ENCODE assay signal across 10 mouse cellular contexts in the genomic region with DNA sequence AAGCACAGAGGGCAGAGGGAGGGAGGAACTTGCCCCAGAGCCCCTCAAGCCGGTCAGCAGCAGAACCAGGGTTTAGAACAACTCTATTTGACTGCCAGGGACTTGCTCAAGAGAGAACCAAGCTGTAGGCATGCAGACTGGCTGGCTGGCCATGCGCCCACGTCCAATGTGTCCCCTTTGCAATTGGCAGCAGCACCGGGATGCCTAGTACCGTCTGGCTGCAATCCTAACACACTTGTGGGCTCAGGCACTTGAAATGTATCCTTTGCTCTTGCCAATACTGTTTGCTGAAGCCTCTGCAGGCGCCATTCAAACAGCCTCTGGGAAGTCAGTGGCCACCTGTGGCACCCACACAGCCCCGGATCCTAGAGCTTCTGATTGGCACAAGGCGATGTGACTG. TPM values are rescaled to one million over a fixed set of nuclear protein-coding genes. Genes with fewer than 3 reads are reported as not detected.
DNase-seq lines count a peak whose midpoint lies in the region; ATAC-seq and TF ChIP-seq lines count a peak whose summit lies in the region.
"Had no signal": no experiment of that assay in that cellular context is flagged by ENCODE, and none has a peak within 500 bp of the region (broad histone marks: within the 10 kb centered on the region; RNA-seq: fewer than 3 reads in every experiment).

No protein-coding gene starts in this region.

- H3K79me2 ChIP-seq in liver, adult 2 months (ENCODE audit: control insufficient read depth, insufficient read depth, low read length) = no peaks in the 10 kb centered on the region

- no peak overlapping the region for H3K4me2 ChIP-seq in liver, embryonic 11.5 days
- H3K4me2 ChIP-seq in hindbrain, embryonic 11.5 days (replicated peaks; ENCODE audit: low read depth, low read length) = no peak overlapping the region
- no peak overlapping the region for H3K4me2 ChIP-seq in kidney, embryonic 16.5 days (replicated peaks; ENCODE audit: low read depth, low read length)
- H3K4me2 ChIP-seq: embryonic facial prominence, embryonic 13.5 days; liver, embryonic 13.5 days had no signal

- peak; percentile 3 for DNase-seq in liver, adult 2 months (ENCODE audit: extremely low read depth, low read depth, low spot score)
- DNase-seq in liver, embryonic 11.5 days (ENCODE audit: low spot score) = no peak
- peak; percentile 38 to 39 for DNase-seq in gastrocnemius, adult 8-10 months (ENCODE audit: low spot score in 2 of 2)
- peak; percentile 58 to 68 for DNase-seq in layer of hippocampus, postnatal 25 days (ENCODE audit: extremely low spot score in 1 of 2, low spot score in 1 of 2)
- peak; percentile 85 for DNase-seq in right cerebral cortex, adult 18-20 months
- DNase-seq in hindbrain, embryonic 11.5 days (ENCODE audit: low spot score) = no peak
- DNase-seq: liver, embryonic 13.5 days had no signal

- H3K9me3 ChIP-seq in liver, embryonic 11.5 days (ENCODE audit: control insufficient read depth, low read length) = no peaks in the 10 kb centered on the region
- no peaks in the 10 kb centered on the region for H3K9me3 ChIP-seq in hindbrain, embryonic 11.5 days (ENCODE audit: control insufficient read depth, low read length)
- no peaks in the 10 kb centered on the region for H3K9me3 ChIP-seq in kidney, embryonic 16.5 days (ENCODE audit: low read length)
- H3K9me3 ChIP-seq: embryonic facial prominence, embryonic 13.5 days; liver, embryonic 13.5 days had no signal

- no peaks in the 10 kb centered on the region for H3K36me3 ChIP-seq in liver, adult 2 months (ENCODE audit: control insufficient read depth, insufficient read depth, low read length)
- no peaks in the 10 kb centered on the region for H3K36me3 ChIP-seq in liver, embryonic 11.5 days (ENCODE audit: control insufficient read depth, insufficient read depth, low read length)
- H3K36me3 ChIP-seq in hindbrain, embryonic 11.5 days (ENCODE audit: control insufficient read depth, insufficient read depth, low read length) = no peaks in the 10 kb centered on the region
- no peaks in the 10 kb centered on the region for H3K36me3 ChIP-seq in kidney, embryonic 16.5 days (ENCODE audit: insufficient read depth, low read length)
- H3K36me3 ChIP-seq: embryonic facial prominence, embryonic 13.5 days; liver, embryonic 13.5 days had no signal

- no peak overlapping the region for H3K27ac ChIP-seq in liver, adult 2 months (replicated peaks; ENCODE audit: insufficient read depth, low read depth, low read length)
- H3K27ac ChIP-seq in liver, embryonic 11.5 days (ENCODE audit: low read depth, low read length) = no peak overlapping the region
- H3K27ac ChIP-seq in hindbrain, embryonic 11.5 days (ENCODE audit: low read depth, low read length) = no peak overlapping the region
- no peak overlapping the region for H3K27ac ChIP-seq in kidney, embryonic 16.5 days (ENCODE audit: low read length)
- H3K27ac ChIP-seq: embryonic facial prominence, embryonic 13.5 days; liver, embryonic 13.5 days had no signal

- H3K4me3 ChIP-seq in liver, adult 2 months (ENCODE audit: insufficient read depth, low read depth, low read length) = no peak overlapping the region
- H3K4me3 ChIP-seq in liver, embryonic 11.5 days (ENCODE audit: low read depth, low read length) = no peak overlapping the region
- no peak overlapping the region for H3K4me3 ChIP-seq in hindbrain, embryonic 11.5 days (ENCODE audit: low read depth, low read length)
- H3K4me3 ChIP-seq in kidney, embryonic 16.5 days (ENCODE audit: low read length) = no peak overlapping the region
- H3K4me3 ChIP-seq: embryonic facial prominence, embryonic 13.5 days; liver, embryonic 13.5 days had no signal

- H3K27me3 ChIP-seq in liver, adult 2 months (ENCODE audit: control insufficient read depth, insufficient read depth, low read length) = no peaks in the 10 kb centered on the region
- H3K27me3 ChIP-seq in liver, embryonic 11.5 days (replicated peaks; ENCODE audit: control insufficient read depth, insufficient read depth, low read length) = peaks cover 15% of the 10 kb centered on the region
- H3K27me3 ChIP-seq in hindbrain, embryonic 11.5 days (ENCODE audit: control insufficient read depth, insufficient read depth, low read length) = no peaks in the 10 kb centered on the region
- no peaks in the 10 kb centered on the region for H3K27me3 ChIP-seq in kidney, embryonic 16.5 days (ENCODE audit: insufficient read depth, low read length)

- WGBS in liver, adult 2 months = 41% methylated on average over 8 of the region's 8 CpGs
- WGBS in liver, embryonic 11.5 days = 68% methylated on average over 8 of the region's 8 CpGs
- WGBS in hindbrain, embryonic 11.5 days = 70% methylated on average over 8 of the region's 8 CpGs
- 58% methylated on average over 8 of the region's 8 CpGs for WGBS in kidney, embryonic 16.5 days

- TF ChIP-seq CTCF in liver, adult 2 months (IDR thresholded peaks at IDR 0.05; ENCODE audit: low read depth, low read length) = no peak

- ATAC-seq in liver, embryonic 11.5 days (replicated peaks; ENCODE audit: low FRiP score) = no peak
- ATAC-seq in granulocyte monocyte progenitor cell, adult 5-6 weeks (replicated peaks; ENCODE audit: poor library complexity, severe bottlenecking) = no peak
- ATAC-seq in hindbrain, embryonic 11.5 days (ENCODE audit: low FRiP score) = no peak
- no peak for ATAC-seq in kidney, embryonic 16.5 days (ENCODE audit: low FRiP score, low TSS enrichment)

- no peaks in the 10 kb centered on the region for H3K4me1 ChIP-seq in liver, adult 2 months (ENCODE audit: control insufficient read depth, insufficient read depth, low read length)
- peaks cover 3% of the 10 kb centered on the region; the same call in 1 of the 2 replicates for H3K4me1 ChIP-seq in liver, embryonic 11.5 days (replicated peaks; ENCODE audit: control insufficient read depth, insufficient read depth, low read length)
- no peaks in the 10 kb centered on the region for H3K4me1 ChIP-seq in hindbrain, embryonic 11.5 days (replicated peaks; ENCODE audit: control insufficient read depth, insufficient read depth, low read length)
- peaks cover 23% of the 10 kb centered on the region for H3K4me1 ChIP-seq in kidney, embryonic 16.5 days (ENCODE audit: insufficient read depth, low read length)

- H3K9ac ChIP-seq in liver, adult 2 months (ENCODE audit: low read depth, low read length) = no peak overlapping the region
- no peak overlapping the region for H3K9ac ChIP-seq in liver, embryonic 11.5 days (ENCODE audit: low read depth, low read length)
- no peak overlapping the region for H3K9ac ChIP-seq in hindbrain, embryonic 11.5 days (ENCODE audit: low read depth, low read length)
- H3K9ac ChIP-seq in kidney, embryonic 16.5 days (replicated peaks; ENCODE audit: low read length) = no peak overlapping the region
- H3K9ac ChIP-seq: embryonic facial prominence, embryonic 13.5 days; liver, embryonic 13.5 days had no signal

- TF ChIP-seq POLR2A in liver, adult 2 months (IDR thresholded peaks at IDR 0.05; ENCODE audit: extremely low read depth, insufficient read depth, low read length) = no peak

RNA-seq across cellular contexts. Expression of a gene that starts 53.4 kb away (rescaled TPM):
- 0.09 and 0.27 TPM in 2 replicates for total RNA-seq in liver, adult 2 months (2014; rRNA removed)
- 1.3 and 1.7 TPM in 2 replicates for polyA plus RNA-seq in liver, adult 2 months (2012; rRNA removed)
- polyA plus RNA-seq in liver, embryonic 11.5 days (2014; fragmentation: Nextera tagmentation; extraction: Ambion mirVana) = 13.3 and 15.9 TPM in 2 replicates
- total RNA-seq in gastrocnemius, adult 8-10 months (2022) = 1 to 10 TPM; 3.0 to 6.0 (median 4.1) TPM
- total RNA-seq in layer of hippocampus, postnatal 25 days (2021) = 1 to 10 TPM; 4.7 to 6.2 TPM
- 21.0 and 27.1 TPM in 2 replicates for total RNA-seq in granulocyte monocyte progenitor cell, adult 5-6 weeks (2014; fragmentation: Nextera tagmentation)
- 3.2 and 6.4 TPM in 2 replicates for total RNA-seq in granulocyte monocyte progenitor cell, adult 5-6 weeks (2017)
- 18.2 and 26.3 TPM in 2 replicates for polyA plus RNA-seq in hindbrain, embryonic 11.5 days (2014; fragmentation: Nextera tagmentation; extraction: Ambion mirVana)
- polyA plus RNA-seq in kidney, embryonic 16.5 days (2015; fragmentation: Nextera tagmentation; extraction: Ambion mirVana) = 66.3 and 68.9 TPM in 2 replicates

RNA-seq across cellular contexts. Expression of a gene that starts 56.0 kb away (rescaled TPM):
- 124 and 153 TPM in 2 replicates for total RNA-seq in liver, adult 2 months (2014; rRNA removed)
- 121 and 149 TPM in 2 replicates for polyA plus RNA-seq in liver, adult 2 months (2012; rRNA removed)
- 384 and 414 TPM in 2 replicates for polyA plus RNA-seq in liver, embryonic 11.5 days (2014; fragmentation: Nextera tagmentation; extraction: Ambion mirVana)
- total RNA-seq in gastrocnemius, adult 8-10 months (2022) = 100 to 1,000 TPM in 1 of 4 experiments, 10 to 100 TPM in 3; 67.2 to 101 (median 85.6) TPM
- total RNA-seq in layer of hippocampus, postnatal 25 days (2021) = 100 to 1,000 TPM; 166 to 175 TPM
- 254 and 266 TPM in 2 replicates for total RNA-seq in granulocyte monocyte progenitor cell, adult 5-6 weeks (2014; fragmentation: Nextera tagmentation)
- 386 and 482 TPM in 2 replicates for total RNA-seq in granulocyte monocyte progenitor cell, adult 5-6 weeks (2017)
- 272 and 290 TPM in 2 replicates for polyA plus RNA-seq in hindbrain, embryonic 11.5 days (2014; fragmentation: Nextera tagmentation; extraction: Ambion mirVana)
- polyA plus RNA-seq in kidney, embryonic 16.5 days (2015; fragmentation: Nextera tagmentation; extraction: Ambion mirVana) = 457 and 473 TPM in 2 replicates

Comparison
In these comparisons a context has a peak if more than half of its experiments do, and no peak if none do; other contexts are left out.
1. DNase-seq: peak in liver, adult 2 months (single experiment), gastrocnemius, adult 8-10 months (2 of 2), layer of hippocampus, postnatal 25 days (2 of 2) and right cerebral cortex, adult 18-20 months (single experiment); none in liver, embryonic 11.5 days (single experiment) and hindbrain, embryonic 11.5 days (single experiment).